Mouse (Mus musculus): ENCODE results near the gene Stx6.

GRCm38 (mm10) chr1:155169935-155170334 is 11.4 kb downstream of the Stx6 start:
- no peak for TF ChIP-seq CTCF (IDR thresholded peaks at IDR 0.05; ENCODE audit: insufficient read depth, low read depth, low read length)
- TF ChIP-seq POLR2A (IDR thresholded peaks at IDR 0.05; ENCODE audit: insufficient read depth, low read depth, low read length): no peak
